Mouse (Mus musculus): ENCODE data around the gene Gabrg1. TPM values are rescaled to one million over a fixed set of nuclear protein-coding genes. Genes with fewer than 3 reads are reported as not detected.

Gabrg1 gene
- not detected for total RNA-seq (2023)

DNA sequence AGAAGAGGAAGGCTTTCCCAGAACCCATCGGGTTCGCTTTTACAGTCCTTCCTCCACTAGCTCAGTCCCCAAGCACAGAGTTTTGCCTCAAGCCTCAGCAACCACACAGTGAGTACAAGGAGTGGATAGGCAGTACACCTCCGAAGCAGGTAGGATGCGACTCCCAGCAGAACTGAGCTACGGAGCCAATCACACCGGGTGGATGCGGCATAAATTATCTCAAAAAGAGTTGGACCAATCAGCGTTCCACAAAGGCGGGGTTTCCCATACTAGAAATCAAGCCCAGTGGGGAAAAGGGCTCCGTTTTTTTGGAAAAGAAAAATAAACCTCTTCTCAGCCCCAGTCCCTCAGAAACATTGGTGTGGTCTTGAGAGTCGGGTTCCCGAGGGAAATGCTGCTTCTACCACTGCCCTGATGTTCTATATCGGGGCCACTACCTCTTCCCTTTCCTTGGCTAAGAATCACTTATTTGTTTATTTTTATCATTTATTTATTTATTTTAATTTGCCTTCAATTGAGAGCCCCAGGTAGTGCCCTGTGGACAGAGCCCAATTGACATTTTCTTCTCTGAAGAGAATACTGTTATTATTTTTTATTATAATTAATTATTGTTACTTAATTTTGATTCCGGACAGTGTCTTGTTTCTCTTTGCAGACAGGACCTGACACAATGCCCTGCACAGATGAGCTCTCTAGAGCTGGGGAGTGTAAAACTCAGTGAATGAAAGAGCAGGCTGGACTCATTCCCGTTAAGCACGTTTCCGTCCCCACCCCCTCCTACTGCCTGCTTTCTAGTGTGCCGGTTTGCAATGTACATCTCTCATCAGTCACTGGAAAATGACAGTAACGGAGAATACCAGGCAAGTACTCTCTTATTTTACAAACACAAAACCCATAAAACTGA lies at the start of gene Gabrg1:
Gene Gabrg1, minus strand, starts transcription at position 426 of the 904 bp plus-strand sequence.

All from neutrophil, adult 83 days (primary cell).